Mouse (Mus musculus) testis, postnatal 14 days (tissue): Measurements from ENCODE around the gene Uqcrq.
"Not testable (repeated sequence)": the region's sequence is repeated elsewhere in the genome, so short reads cannot be mapped to it uniquely, and the experiment has no call there.

Experiments
- DNase-seq: peaks from one replicate; pipeline ENCODE4 v3.0.0; 2021; ENCODE audit warnings: low spot score

Uqcrq gene

GRCm38 (mm10) chr11:53451361-53451760 is 20.7 kb upstream of the Uqcrq start:
- no peak for DNase-seq

DNA sequence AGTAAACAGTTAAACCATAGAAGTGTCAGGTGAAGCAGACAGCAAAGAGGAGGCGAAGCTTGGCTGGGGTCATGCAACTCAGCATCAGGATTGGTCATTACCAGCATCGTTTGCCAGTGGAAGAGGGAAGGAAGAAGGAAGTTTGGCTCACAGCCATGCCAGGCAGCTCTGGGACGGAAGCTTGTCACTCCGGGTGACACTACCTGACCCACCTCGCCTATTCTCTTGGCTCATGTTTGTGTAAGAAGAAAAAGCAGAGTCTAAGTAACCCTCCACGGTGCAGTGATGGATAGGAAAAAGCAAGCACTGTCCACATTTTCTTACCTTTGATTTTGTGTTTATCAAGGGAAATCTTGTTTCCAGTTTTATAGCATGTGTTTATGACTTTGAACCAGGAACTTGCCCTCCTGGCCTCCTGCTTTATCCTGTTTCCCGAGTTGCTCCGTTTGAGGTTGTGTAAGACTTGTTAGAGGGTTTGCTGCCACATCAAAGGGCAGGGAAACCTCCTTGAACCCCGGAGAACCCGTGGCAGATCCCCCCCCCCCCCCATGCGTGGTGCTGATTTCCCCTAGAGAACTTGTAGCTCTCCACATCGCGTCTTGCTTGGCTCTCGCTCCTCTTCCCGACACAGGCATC is 19.6 kb upstream of the Uqcrq start:
- DNase-seq: no peak

DNA sequence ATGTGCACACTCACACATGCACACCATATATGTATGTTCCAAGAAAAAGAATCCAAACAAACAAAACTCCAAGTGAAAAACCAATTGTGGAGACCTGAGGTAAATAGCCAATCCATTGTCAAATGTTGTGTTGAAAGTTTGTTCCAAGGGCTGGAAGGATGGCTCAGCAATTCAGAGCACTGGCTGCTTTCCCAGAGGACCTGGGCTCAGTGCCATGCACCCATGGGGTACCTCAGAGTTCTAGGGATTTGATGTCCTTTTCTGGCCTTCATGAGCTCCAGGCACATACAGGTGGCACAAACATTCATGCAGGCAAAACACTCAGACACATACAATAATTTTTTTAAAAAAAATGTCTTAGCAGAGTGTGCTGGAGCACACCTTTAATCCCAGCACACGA is 17.9 kb upstream of the Uqcrq start:
- DNase-seq: no peak

DNA sequence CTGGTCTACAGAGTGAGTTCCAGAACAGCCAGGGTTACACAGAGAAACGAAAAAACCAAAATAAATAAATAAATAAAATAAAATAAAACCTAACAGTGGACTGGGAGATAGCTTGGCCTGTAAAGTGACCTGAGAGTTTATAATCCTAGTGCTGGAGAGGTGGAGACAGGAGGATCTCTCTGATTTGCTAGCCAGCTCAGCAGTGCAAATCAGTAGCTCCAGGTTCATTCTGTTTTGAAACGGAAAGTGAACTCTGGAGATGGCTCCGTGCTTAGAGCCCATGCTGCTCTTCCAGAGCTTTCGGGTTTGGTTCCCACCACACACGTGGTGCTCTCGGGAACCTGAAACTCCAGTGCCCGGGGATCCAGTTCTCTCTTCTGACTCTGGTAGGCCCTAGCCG is 17.4 kb upstream of the Uqcrq start:
- DNase-seq: no peak

DNA sequence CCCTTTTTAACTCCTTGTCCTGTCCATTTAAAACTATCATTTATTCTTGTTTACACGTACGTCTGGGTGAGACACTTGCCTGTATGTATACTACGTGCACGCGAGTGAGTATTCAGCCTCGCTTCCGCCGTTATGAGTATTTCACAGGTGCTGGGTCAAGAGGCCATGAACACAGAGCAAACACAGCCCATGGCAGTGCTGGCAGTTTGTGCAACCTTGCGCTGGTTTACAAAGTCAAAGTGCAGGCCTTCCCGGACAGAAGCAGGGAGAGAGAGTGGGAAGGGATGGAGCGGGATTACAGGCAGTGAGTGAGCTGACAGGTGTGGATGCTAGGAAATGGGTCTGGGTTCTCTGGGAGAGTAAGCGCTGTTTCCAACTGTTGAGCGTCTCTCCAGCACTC is 15.6 kb upstream of the Uqcrq start:
- DNase-seq: no peak

GRCm38 (mm10) chr11:53445562-53445961 is 14.9 kb upstream of the Uqcrq start:
- DNase-seq: no peak

DNA sequence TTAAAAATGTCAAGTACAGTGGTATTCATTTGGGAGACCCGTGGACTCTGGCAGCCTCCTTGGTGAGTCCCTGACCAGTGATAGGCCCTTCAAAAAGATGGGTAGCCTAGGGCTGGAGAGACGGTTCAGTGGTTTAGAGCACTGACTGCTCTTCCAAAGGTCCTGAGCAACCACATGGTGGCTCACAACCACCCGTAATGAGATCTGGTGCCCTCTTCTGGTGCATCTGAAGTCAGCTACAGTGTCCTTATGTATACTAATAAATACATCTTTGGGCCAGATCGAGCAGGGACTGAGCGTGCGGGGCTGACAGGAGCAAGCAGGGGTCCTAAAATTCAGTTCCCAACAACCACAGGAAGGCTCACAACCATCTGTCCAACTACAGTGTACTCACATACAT is 13.2 kb upstream of the Uqcrq start:
- DNase-seq: no peak

DNA sequence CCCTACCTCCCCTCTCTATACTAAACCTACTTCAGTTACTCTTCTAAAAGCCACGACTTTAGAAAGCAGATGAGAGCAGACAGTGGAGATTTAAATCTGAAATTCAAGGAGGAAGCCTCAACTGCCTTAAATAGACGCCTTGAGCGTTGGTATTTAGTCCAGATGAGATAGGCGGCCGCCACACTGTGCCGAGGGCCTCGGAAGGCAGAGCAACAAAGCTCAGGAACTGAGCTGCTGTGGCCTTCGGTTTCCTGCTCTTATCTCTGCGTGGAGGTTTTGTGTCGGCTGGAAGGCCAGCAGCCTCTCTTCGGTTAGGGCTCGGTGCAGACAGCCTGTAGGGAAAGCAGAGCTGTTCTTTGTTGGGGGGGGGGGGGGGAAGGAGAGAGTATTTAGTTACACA is 11.3 kb upstream of the Uqcrq start:
- no peak for DNase-seq

GRCm38 (mm10) chr11:53436338-53436737 is 5.7 kb upstream of the Uqcrq start:
- no peak for DNase-seq

DNA sequence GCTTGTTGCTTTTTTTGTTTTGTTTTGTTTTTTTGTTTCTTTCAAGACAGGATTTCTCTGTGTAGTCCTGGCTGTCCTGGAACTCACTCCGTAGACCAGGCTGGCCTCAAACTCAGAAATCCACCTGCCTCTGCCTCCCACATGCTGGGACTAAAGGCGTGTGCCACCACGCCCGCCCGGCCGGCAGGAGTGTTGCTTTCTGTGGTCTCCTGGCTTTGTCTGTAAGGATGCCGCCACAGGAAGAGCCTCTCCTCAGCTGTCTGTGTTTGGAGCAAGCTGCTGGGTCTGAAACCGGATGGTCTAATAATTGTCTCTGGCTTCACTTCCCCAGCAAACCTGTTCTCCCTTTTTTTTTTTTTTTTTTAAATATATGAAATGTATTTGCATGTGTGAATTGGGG is 4.9 kb upstream of the Uqcrq start:
- DNase-seq: no peak

DNA sequence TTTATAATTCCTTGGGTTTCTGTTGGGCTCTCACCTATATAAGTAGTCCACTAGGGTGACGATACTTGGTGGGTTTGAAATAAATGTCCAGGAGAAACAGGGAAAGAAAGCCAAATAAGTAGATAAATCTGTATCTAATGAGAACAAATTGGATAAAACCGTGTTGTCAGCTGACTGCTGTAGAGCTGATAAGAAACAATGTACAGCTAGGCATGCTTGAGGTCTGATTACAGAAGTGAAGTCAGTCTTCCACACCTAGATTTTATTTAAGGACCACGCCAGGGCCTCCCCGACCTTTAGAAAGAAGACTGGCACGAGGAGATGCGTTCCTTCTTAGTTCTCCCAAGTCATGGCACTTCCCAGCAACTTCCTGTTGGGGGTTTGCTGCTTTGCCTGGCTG is 2.4 kb upstream of the Uqcrq start:
- DNase-seq: no peak

- no peak for DNase-seq
Measured at GRCm38 (mm10) chr11:53431347-53432056, 871 bp upstream of the Uqcrq start.

GRCm38 (mm10) chr11:53430300-53430669 is 346 bp downstream of the Uqcrq start:
- DNase-seq: no peak

DNA sequence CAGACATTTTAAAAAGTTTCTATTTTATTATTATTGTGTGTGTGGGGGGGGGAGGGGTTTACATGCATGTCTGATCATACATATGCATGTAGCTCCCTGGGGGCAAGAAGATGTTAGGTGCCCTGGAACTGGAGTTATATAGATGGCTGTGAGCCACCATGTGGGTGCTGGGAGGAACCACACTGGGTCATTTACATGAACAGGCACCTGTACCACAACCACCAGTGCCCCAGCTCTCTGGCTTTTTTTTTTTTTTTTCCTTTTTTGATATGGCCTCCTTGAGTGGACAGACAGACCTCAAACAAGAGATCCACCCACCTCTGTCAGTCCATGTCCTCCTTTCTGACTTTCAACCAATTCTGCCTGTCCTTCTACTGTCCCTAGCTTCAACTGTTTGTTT is 1.4 kb downstream of the Uqcrq start:
- DNase-seq: no peak

DNA sequence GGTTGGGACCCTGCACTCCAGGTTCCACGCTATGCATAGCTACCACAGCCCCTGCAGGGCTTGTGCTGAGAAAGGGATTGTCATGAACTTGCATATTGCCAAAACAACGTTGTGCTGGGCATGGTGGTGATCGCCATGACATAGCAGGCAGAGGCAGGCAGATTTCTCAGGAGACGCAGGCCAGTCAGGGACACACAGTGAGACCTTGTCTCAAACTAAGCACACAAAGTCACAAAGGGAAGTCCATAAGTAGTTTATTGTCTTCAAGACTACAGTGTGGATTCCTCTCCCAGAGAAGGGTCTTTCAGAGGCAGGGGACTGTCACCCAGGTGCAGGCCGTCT is 1.9 kb downstream of the Uqcrq start:
- DNase-seq: no peak

DNA sequence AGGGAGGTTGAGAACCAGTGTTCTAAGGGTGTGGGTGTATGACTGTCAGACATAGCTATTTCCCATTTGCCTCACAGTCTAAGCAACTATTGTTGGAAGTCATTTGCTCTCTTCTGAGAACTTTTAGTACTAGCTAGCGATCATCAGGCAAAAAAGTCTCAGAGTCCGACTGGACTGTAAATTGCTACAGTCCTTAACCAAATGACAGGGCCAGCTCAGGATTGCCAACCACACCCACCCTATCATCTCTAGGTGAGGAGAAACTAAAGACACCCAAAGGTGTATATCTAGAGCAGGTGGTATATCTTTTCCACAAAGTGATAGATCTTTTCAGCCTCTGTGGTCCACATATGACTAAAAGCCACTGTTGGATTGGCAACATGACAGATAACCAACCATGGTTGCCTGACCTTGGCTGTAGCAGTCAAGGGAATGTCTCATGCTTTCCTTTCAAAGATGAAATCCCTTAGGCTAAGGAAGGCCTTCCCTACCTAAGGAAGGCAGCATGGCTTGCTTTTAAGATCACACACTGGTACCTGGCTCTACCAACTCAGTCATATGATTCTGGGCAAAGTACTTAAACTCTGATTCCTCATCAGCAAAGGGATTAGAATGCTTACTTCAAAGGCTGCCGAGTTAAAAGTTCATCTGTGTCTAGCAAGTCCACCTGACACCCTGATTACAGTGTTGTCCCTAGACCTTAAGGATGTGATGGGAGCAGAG is 2.5 kb downstream of the Uqcrq start:
- no peak for DNase-seq

- DNase-seq: not testable (repeated sequence)
Measured at GRCm38 (mm10) chr11:53426914-53427313, 3.7 kb downstream of the Uqcrq start.

DNA sequence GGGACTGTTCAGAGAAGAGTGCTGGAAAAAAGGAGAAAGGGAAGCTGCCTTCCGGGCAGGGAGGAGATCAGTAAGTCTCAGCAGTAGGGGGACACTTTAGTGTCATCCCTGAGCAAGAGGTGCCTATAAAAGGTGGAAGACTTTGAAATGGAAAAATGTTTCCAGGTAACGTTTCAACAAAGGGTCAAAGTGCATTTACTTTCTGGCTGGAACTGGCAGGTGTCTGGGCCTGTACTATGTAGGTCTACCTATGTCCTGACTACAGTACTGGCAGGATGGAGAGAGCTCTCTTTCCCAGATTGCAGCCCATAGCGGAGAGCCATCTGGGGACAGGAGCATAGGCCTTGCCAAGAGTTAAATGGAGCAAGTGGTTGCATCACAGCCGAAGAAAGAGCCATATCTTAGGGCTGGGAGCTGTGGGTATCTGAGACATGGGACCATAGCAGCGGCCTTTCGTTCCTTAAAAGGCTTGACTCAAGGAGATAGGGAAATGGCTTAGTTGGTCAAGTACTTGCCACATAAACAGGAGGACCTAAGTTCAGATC is 4.8 kb downstream of the Uqcrq start:
- no peak for DNase-seq

GRCm38 (mm10) chr11:53425251-53425650 is 5.4 kb downstream of the Uqcrq start:
- DNase-seq: no peak

GRCm38 (mm10) chr11:53424826-53425225 is 5.8 kb downstream of the Uqcrq start:
- no peak for DNase-seq

DNA sequence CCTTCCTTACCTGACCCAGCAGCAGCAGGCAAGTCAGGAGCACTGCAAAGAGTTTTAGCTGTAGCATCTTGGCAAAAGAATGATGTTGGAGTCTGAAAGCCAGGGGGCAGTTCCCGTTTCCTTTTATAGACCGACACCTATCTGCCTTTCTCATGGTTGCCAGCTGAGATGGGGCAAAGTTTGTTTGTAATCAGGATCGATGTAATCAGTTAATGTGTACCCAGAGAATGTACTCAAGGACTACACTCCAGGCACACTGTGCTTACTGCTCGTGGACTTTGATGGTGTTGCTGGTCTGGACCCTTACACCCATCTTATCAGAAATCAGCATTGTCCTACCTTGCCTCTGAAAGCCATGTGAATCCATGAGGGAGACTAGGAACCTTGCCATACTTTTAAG is 7.6 kb downstream of the Uqcrq start, which contains the start of gene Leap2:
Gene Leap2 (minus strand): TSS at position 135 of the 400 bp plus-strand sequence.
- DNase-seq: no peak

DNA sequence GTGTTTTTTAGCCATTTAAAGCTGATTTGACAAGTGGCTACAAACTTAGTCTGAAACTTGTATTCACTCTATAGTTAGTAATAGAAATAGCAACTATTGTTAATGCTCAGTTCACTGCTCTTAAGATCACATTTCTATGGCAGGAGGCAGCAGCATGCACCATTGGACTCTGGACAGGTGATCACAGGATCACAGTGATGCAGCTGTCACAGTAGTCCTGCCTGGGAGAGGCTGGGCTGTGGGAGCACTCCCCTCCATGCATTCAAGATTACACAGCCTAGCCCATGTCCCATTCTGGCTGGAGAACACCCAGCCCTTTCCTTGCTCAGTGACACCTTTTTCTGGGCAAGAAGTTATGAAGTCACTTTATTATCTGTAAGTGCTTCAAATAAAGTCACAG is 12.6 kb downstream of the Uqcrq start:
- DNase-seq: no peak

- DNase-seq: no peak
Measured at GRCm38 (mm10) chr11:53413871-53414270, 16.8 kb downstream of the Uqcrq start.
